Mouse (Mus musculus): Measurements from ENCODE around the gene Gm5269. TPM values are rescaled to one million over a fixed set of nuclear protein-coding genes. Genes with fewer than 3 reads are reported as not detected.

The Gm5269 gene
- polyA plus RNA-seq, 1 experiment from 2014 or later: not detected

GRCm38 (mm10) chr1:45877463-45877862 is 12.6 kb downstream of the Gm5269 start:
- no peak overlapping the region for H3K4me2 ChIP-seq
- no peak overlapping the region for H3K27ac ChIP-seq
- no peaks in the 10 kb centered on the region for H3K9me3 ChIP-seq (replicated peaks)
- peaks cover 29% of the 10 kb centered on the region for H3K4me1 ChIP-seq (replicated peaks)
- no peak overlapping the region for H3K4me3 ChIP-seq (replicated peaks)
- H3K9ac ChIP-seq: no peak overlapping the region
- 69% methylated on average over 3 of the region's 3 CpGs for WGBS (ENCODE audit: insufficient replicate concordance)
- H3K36me3 ChIP-seq: no peaks in the 10 kb centered on the region
- ATAC-seq (ENCODE audit: low read depth) (no peak), DNase-seq (no peak)
- H3K27me3 ChIP-seq: no peaks in the 10 kb centered on the region

- Histone ChIP-seq H3K4me3 (replicated peaks) (no peak overlapping the region), H3K27ac (no peak overlapping the region), H3K36me3 (no peaks in the 10 kb centered on the region), H3K4me1 (replicated peaks) (peaks cover 37% of the 10 kb centered on the region), H3K9ac (no peak overlapping the region), H3K9me3 (replicated peaks) (no peaks in the 10 kb centered on the region), H3K4me2 (no peak overlapping the region), H3K27me3 (no peaks in the 10 kb centered on the region)
- ATAC-seq (ENCODE audit: low read depth): no peak
- WGBS (ENCODE audit: insufficient replicate concordance): 81% methylated on average over 6 of the region's 6 CpGs
- DNase-seq: no peak
Observed at GRCm38 (mm10) chr1:45876450-45877198, 13.4 kb downstream of the Gm5269 start.

DNA sequence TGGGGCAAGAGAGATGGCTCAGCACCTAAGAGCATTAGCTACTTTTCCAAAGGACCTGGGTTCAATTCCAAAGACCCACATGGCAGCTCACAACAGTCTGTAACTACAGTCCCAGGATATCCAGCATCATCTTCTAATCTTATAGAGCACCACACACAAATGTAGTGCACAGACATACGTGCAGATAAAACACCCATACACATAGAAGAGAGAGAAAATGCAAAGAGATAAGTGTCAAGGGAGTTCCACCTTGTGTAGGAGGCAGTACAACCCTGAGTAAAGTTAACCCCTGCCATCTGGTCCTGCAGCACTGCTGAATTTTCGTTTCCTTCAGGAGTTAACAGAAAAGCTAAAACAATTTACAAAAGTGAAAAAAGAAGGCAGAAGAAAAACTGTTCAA is 14.4 kb downstream of the Gm5269 start:
- H3K27ac ChIP-seq: peak overlapping the region; percentile 26; the same call in 1 of the 2 replicates
- peak; percentile 91 for ATAC-seq (ENCODE audit: low read depth)
- 11% methylated on average over 2 of the region's 2 CpGs for WGBS (ENCODE audit: insufficient replicate concordance)

GRCm38 (mm10) chr1:45873250-45873649 is 16.8 kb downstream of the Gm5269 start:
- no peak overlapping the region for H3K9ac ChIP-seq
- ATAC-seq (ENCODE audit: low read depth) (peak; percentile 81), DNase-seq (peak; percentile 24)
- WGBS (ENCODE audit: insufficient replicate concordance): 8% methylated on average over 2 of the region's 2 CpGs
- no peak overlapping the region for H3K4me3 ChIP-seq (replicated peaks)
- H3K4me1 ChIP-seq (replicated peaks): peaks cover 43% of the 10 kb centered on the region
- peak overlapping the region; percentile 31 for H3K27ac ChIP-seq
- H3K36me3 ChIP-seq: no peaks in the 10 kb centered on the region
- no peaks in the 10 kb centered on the region for H3K27me3 ChIP-seq
- peak overlapping the region; percentile 15; the same call in 1 of the 2 replicates for H3K4me2 ChIP-seq
- H3K9me3 ChIP-seq (replicated peaks): no peaks in the 10 kb centered on the region

More for the DNA sequence above, 14.4 kb downstream of the Gm5269 start:
- Histone ChIP-seq H3K4me1 (replicated peaks) (peaks cover 41% of the 10 kb centered on the region), H3K9ac (no peak overlapping the region), H3K4me3 (replicated peaks) (no peak overlapping the region), H3K27me3 (no peaks in the 10 kb centered on the region), H3K4me2 (peak overlapping the region; percentile 1; the same call in 1 of the 2 replicates), H3K9me3 (replicated peaks) (no peaks in the 10 kb centered on the region), H3K36me3 (no peaks in the 10 kb centered on the region)
- peak; percentile 23 for DNase-seq

DNA sequence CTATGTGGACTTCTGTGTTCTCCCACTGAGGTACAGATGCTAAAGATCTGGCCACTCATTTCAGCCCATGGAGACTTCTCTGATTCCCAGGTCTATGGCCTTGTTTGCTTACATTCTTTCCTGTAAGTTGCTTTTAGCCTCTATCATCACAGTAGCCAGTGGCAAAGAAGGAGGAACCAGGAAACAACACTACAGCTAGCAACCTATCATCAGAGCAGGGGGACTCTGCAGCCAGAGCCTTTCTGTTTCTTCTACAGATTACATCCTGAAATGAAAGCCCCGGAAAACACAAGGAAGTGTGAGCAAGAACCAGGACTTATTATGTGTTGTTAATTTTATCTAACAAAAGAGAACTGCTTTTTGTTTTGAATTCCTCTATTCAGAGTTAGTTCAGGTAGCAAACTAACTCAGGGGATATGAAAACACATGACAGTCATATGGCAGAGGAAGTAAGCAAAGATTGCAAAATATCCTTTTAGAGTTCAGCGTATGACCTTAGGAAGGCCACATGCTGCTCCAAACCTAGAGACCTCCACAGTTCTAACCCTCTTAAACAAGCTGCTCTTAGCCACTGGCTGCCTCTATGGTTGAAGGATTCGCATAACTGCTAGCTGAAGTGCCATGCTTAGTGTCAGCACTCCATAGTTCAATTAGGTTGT is 21.5 kb downstream of the Gm5269 start:
- no peak for DNase-seq
- no peak for ATAC-seq (ENCODE audit: low read depth)
- H3K27me3 ChIP-seq: no peaks in the 10 kb centered on the region
- H3K4me2 ChIP-seq: no peak overlapping the region
- H3K27ac ChIP-seq: 0 out of 2 replicates have a peak overlapping the region, but pooled peaks have one; percentile 11
- 47% methylated on average over 3 of the region's 3 CpGs for WGBS (ENCODE audit: insufficient replicate concordance)
- no peak overlapping the region for H3K9ac ChIP-seq
- no peak overlapping the region for H3K4me3 ChIP-seq (replicated peaks)
- H3K36me3 ChIP-seq: no peaks in the 10 kb centered on the region
- no peaks in the 10 kb centered on the region; the same call in 1 of the 2 replicates for H3K9me3 ChIP-seq (replicated peaks)
- H3K4me1 ChIP-seq (replicated peaks): peaks cover 23% of the 10 kb centered on the region

- H3K9me3 ChIP-seq (replicated peaks): peaks cover 2% of the 10 kb centered on the region; the same call in 1 of the 2 replicates
- H3K27me3 ChIP-seq: no peaks in the 10 kb centered on the region
- H3K4me1 ChIP-seq (replicated peaks): peaks cover 19% of the 10 kb centered on the region
- 0 out of 2 replicates have a peak overlapping the region, but pooled peaks have one; percentile 11 for H3K27ac ChIP-seq
- WGBS (ENCODE audit: insufficient replicate concordance): 55% methylated on average over 1 of the region's 1 CpGs
- ATAC-seq (ENCODE audit: low read depth) (no peak), DNase-seq (no peak)
- H3K4me2 ChIP-seq: no peak overlapping the region
- no peak overlapping the region for H3K4me3 ChIP-seq (replicated peaks)
- no peak overlapping the region for H3K9ac ChIP-seq
- H3K36me3 ChIP-seq: no peaks in the 10 kb centered on the region
Observed at GRCm38 (mm10) chr1:45868050-45868449, 22.0 kb downstream of the Gm5269 start.

DNA sequence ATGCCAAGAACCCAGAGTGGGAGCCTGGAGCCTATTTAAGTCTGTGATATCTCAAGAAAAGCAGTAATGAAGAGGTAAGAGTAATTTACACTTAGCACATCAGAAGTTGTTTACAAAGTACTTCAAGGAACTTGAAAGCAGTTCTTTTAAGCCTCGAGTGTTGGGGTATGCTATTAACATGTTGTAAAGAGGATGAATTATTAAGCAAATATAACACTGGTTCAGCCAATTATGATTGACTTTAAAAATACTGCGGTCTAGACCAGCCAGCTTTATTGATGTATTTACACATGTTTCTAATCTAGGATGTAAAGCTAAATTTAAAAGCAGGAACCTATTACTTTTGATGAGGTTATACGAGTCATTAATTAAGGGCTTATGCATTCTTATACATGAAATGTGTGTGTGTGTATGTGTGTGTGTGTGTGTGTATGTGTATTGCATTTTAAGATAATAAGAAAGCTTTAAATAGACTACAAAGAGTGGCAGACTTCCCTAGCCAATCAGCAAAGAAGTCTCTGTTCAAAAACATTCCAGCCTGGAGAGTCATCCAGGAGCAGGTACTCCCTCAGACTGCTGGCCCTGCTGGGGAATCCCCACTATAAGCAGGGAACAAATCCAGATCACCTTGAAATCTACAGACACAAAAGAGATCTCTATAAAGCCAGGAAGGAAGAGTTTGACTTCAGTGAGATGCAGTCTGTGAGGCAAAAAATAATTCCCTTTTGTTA is 23.6 kb downstream of the Gm5269 start:
- no peak for ATAC-seq (ENCODE audit: low read depth)
- Histone ChIP-seq H3K9ac (no peak overlapping the region), H3K9me3 (replicated peaks) (peaks cover 3% of the 10 kb centered on the region; the same call in 1 of the 2 replicates), H3K27ac (peak overlapping the region; percentile 39), H3K4me2 (no peak overlapping the region), H3K4me3 (replicated peaks) (no peak overlapping the region), H3K4me1 (replicated peaks) (peaks cover 10% of the 10 kb centered on the region), H3K36me3 (no peaks in the 10 kb centered on the region), H3K27me3 (no peaks in the 10 kb centered on the region)
- 48% methylated on average over 3 of the region's 3 CpGs for WGBS (ENCODE audit: insufficient replicate concordance)
- DNase-seq: no peak

GRCm38 (mm10) chr1:45865727-45866126 is 24.3 kb downstream of the Gm5269 start:
- ATAC-seq (ENCODE audit: low read depth): no peak
- H3K4me2 ChIP-seq: no peak overlapping the region
- H3K27me3 ChIP-seq: no peaks in the 10 kb centered on the region
- no peak overlapping the region for H3K4me3 ChIP-seq (replicated peaks)
- peaks cover 3% of the 10 kb centered on the region; the same call in 1 of the 2 replicates for H3K9me3 ChIP-seq (replicated peaks)
- no peaks in the 10 kb centered on the region for H3K36me3 ChIP-seq
- 18% methylated on average over 5 of the region's 5 CpGs for WGBS (ENCODE audit: insufficient replicate concordance)
- peaks cover 10% of the 10 kb centered on the region for H3K4me1 ChIP-seq (replicated peaks)
- DNase-seq: no peak
- H3K27ac ChIP-seq: peak overlapping the region; percentile 39; the same call in 1 of the 2 replicates
- no peak overlapping the region for H3K9ac ChIP-seq

GRCm38 (mm10) chr1:45865316-45865715 is 24.8 kb downstream of the Gm5269 start:
- no peak overlapping the region for H3K9ac ChIP-seq
- H3K27ac ChIP-seq: peak overlapping the region; percentile 6; the same call in 1 of the 2 replicates
- WGBS (ENCODE audit: insufficient replicate concordance): 26% methylated on average over 1 of the region's 1 CpGs
- H3K27me3 ChIP-seq: no peaks in the 10 kb centered on the region
- ATAC-seq (ENCODE audit: low read depth) (no peak), DNase-seq (no peak)
- H3K4me3 ChIP-seq (replicated peaks): no peak overlapping the region
- peaks cover 13% of the 10 kb centered on the region for H3K4me1 ChIP-seq (replicated peaks)
- no peaks in the 10 kb centered on the region for H3K36me3 ChIP-seq
- no peak overlapping the region for H3K4me2 ChIP-seq
- H3K9me3 ChIP-seq (replicated peaks): peaks cover 3% of the 10 kb centered on the region; the same call in 1 of the 2 replicates

DNA sequence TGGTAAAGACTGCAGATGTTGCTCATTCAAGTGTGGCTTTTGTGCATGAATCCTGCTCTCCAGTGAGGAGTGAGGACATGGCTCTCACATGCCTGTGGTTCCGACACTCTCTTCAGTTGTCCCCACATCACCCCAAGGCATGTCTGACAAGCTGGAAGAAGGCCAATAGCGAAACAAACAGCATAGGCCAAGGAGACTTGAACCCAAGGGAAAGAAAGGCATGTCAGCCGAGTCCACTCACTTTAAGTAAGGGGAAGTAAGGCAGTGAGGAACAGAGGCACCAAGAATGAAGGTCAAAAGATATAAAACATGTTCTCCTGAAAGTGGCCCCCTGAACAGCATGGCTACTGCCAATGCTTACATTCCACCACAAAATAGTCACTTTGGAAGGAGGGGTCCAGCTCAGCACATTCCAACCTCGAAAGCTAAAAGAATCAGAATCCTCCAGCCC is 25.5 kb downstream of the Gm5269 start:
- WGBS (ENCODE audit: insufficient replicate concordance): 59% methylated on average over 4 of the region's 4 CpGs
- Histone ChIP-seq H3K36me3 (no peaks in the 10 kb centered on the region), H3K9ac (no peak overlapping the region), H3K9me3 (replicated peaks) (peaks cover 3% of the 10 kb centered on the region; the same call in 1 of the 2 replicates), H3K27ac (no peak overlapping the region), H3K4me3 (replicated peaks) (no peak overlapping the region), H3K4me2 (no peak overlapping the region), H3K27me3 (no peaks in the 10 kb centered on the region), H3K4me1 (replicated peaks) (peaks cover 20% of the 10 kb centered on the region)
- DNase-seq: no peak
- ATAC-seq (ENCODE audit: low read depth): no peak

DNA sequence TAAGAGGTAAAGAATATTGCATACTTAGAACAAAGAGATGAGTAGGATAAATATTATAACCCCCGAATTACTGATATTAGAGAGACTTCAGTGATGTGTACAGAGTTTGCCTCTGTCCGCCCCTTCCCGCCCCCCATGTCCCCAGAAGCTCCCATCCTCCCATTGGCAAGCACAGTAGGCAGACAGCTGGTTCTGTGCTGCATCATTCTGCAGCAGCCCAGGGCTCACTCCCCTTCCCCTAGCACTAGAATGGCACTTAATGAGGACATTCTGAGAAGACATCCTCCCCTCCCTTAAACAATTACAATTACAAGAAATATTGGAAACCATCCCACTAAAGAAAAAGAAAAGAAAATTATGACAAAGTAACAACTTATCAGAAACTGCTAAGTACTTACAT is 26.4 kb downstream of the Gm5269 start:
- H3K9me3 ChIP-seq (replicated peaks): peaks cover 3% of the 10 kb centered on the region; the same call in 1 of the 2 replicates
- no peak overlapping the region for H3K27ac ChIP-seq
- H3K4me3 ChIP-seq (replicated peaks): no peak overlapping the region
- DNase-seq: no peak
- peaks cover 20% of the 10 kb centered on the region for H3K4me1 ChIP-seq (replicated peaks)
- no peaks in the 10 kb centered on the region for H3K36me3 ChIP-seq
- WGBS (ENCODE audit: insufficient replicate concordance): 72% methylated on average over 3 of the region's 3 CpGs
- no peaks in the 10 kb centered on the region for H3K27me3 ChIP-seq
- H3K4me2 ChIP-seq: no peak overlapping the region
- ATAC-seq (ENCODE audit: low read depth): no peak
- H3K9ac ChIP-seq: no peak overlapping the region

Measured in liver, embryonic 13.5 days (tissue).